Mouse (Mus musculus): ENCODE results near the gene Wdr44. TPM values are rescaled to one million over a fixed set of nuclear protein-coding genes. Genes with fewer than 3 reads are reported as not detected.

The Wdr44 gene
- 6.4 and 10.7 TPM in 2 replicates for polyA plus RNA-seq (2014; fragmentation: Nextera tagmentation; extraction: Ambion mirVana)

DNA sequence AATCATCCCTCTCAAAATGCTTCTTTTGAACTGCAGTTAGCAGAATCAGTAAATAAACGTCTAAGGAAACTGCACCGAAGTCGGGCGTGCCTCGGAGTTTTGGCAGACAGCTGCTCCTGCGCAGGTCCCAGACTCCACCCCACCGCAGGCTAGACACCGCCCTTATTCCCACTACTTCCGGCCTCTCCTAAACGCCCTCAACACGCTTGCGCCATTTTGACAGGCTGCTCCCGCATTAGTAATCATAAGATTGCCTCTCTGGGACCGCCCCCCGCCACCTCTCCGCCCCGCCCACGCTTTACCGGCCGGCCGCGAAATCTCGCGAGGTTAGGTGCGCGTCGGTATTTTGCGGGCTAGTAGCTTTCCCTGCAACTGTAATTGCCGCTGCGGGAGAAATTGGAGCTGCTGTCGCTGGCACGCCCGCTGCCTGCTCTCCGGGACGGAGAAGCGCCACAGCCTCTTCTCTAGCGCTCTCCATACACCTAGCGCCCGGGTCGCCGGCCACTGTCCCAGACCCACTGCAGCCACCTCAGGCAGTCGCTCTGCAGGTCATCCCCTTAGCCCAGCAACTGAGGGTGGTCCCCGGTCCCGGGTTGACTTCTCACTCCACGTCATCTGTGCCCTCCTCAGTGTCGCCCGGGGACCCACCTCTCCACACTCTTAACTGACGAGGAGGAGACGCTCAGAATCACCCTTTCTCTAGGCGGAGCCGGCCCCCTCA lies at the start of gene Wdr44:
Gene Wdr44 (plus strand): TSS at position 330 of the 721 bp plus-strand sequence.
- Histone ChIP-seq H3K27ac (ENCODE audit: low read depth, low read length) (peak within 1 kb of the TSS; percentile 47; the same call in 1 of the 2 replicates), H3K36me3 (ENCODE audit: control insufficient read depth, insufficient read depth, low read length) (no peaks in the 10 kb centered on the region), H3K27me3 (ENCODE audit: control insufficient read depth, insufficient read depth, low read length) (no peaks in the 10 kb centered on the region), H3K4me2 (replicated peaks; ENCODE audit: low read depth, low read length) (peak within 1 kb of the TSS; percentile 45), H3K4me3 (ENCODE audit: low read depth, low read length) (peak within 1 kb of the TSS; percentile 50), H3K9ac (ENCODE audit: low read depth, low read length) (peak within 1 kb of the TSS; percentile 59), H3K9me3 (ENCODE audit: control insufficient read depth, low read length) (no peaks in the 10 kb centered on the region), H3K4me1 (replicated peaks; ENCODE audit: control insufficient read depth, insufficient read depth, low read length) (no peaks in the 10 kb centered on the region)
- DNase-seq (ENCODE audit: low spot score) (peak; percentile 87), ATAC-seq (ENCODE audit: low FRiP score) (peak; percentile 100)
- 8% methylated on average over 51 of the region's 51 CpGs for WGBS

DNA sequence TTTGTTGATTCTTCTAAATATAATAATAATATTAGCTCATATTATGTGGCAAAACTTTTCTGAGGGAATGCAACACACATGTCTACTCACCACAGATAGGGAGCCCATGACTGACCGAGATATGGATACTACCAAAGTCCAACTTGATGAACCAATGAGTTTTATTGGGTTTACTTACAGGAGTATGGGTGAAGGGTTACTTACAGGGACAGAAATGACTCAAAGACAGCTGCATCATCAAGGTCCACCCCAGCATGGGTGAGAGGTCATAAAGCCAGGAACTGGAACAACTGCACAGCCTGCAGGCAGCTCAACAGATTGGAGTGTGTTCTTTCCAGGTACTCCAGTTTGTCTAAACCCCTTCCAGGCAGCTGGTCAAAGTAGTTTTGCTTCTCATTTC lies 44.5 kb upstream of the Wdr44 start:
- ATAC-seq (ENCODE audit: low FRiP score) (no peak), DNase-seq (ENCODE audit: low spot score) (no peak)
- 83% methylated on average over 1 of the region's 1 CpGs for WGBS
- Histone ChIP-seq H3K9ac (ENCODE audit: low read depth, low read length) (no peak overlapping the region), H3K9me3 (ENCODE audit: control insufficient read depth, low read length) (no peaks in the 10 kb centered on the region), H3K27me3 (ENCODE audit: control insufficient read depth, insufficient read depth, low read length) (no peaks in the 10 kb centered on the region), H3K36me3 (ENCODE audit: control insufficient read depth, insufficient read depth, low read length) (no peaks in the 10 kb centered on the region), H3K4me1 (replicated peaks; ENCODE audit: control insufficient read depth, insufficient read depth, low read length) (no peaks in the 10 kb centered on the region), H3K27ac (ENCODE audit: low read depth, low read length) (no peak overlapping the region), H3K4me2 (replicated peaks; ENCODE audit: low read depth, low read length) (no peak overlapping the region), H3K4me3 (ENCODE audit: low read depth, low read length) (no peak overlapping the region)

DNA sequence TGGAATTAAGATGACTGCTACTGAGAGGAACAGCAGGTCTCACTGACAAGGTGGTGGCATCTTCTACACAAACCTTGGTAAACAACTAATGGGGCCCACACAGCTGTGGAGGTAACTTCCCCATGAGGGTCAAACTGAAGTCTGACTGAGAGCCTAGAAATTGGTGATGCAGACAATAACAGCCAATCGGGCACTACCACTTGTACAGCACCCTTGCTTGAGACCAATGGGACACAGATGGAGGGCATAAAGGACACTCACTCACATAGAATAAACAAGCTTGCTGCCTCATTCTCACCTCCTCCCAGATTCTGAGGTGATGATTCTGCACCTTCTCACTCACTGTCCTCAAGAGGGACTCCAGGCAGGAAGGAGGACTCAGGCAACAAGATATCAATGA lies 30.6 kb upstream of the Wdr44 start:
- DNase-seq (ENCODE audit: low spot score), result no peak
- H3K9me3 ChIP-seq (ENCODE audit: control insufficient read depth, low read length), result no peaks in the 10 kb centered on the region

DNA sequence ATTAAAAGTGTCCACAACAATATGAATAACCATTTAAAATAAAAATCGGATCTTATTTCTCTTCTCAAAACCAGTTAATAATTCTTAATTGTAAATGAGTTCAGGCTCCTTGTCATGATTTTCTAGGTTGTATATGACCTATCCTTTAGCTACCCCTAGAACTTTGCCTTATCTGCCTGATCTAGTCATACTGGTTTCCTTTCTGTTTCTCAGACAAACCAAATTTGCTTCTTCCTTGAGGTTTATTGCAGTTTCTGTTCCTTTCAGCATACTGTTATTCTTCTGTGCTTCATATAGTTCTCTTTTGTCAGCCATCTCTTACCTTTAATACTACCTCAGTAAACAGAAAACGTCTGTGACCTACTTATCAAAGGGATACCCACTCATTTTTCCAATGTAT lies 19.7 kb upstream of the Wdr44 start:
- no peak for DNase-seq (ENCODE audit: low spot score)
- Histone ChIP-seq H3K27ac (ENCODE audit: low read depth, low read length) (no peak overlapping the region), H3K9me3 (ENCODE audit: control insufficient read depth, low read length) (no peaks in the 10 kb centered on the region), H3K4me3 (ENCODE audit: low read depth, low read length) (no peak overlapping the region), H3K9ac (ENCODE audit: low read depth, low read length) (no peak overlapping the region), H3K36me3 (ENCODE audit: control insufficient read depth, insufficient read depth, low read length) (no peaks in the 10 kb centered on the region), H3K4me2 (replicated peaks; ENCODE audit: low read depth, low read length) (no peak overlapping the region), H3K4me1 (replicated peaks; ENCODE audit: control insufficient read depth, insufficient read depth, low read length) (no peaks in the 10 kb centered on the region), H3K27me3 (ENCODE audit: control insufficient read depth, insufficient read depth, low read length) (no peaks in the 10 kb centered on the region)
- WGBS, result 77% methylated on average over 2 of the region's 2 CpGs
- no peak for ATAC-seq (ENCODE audit: low FRiP score)

More for the DNA sequence above, 30.6 kb upstream of the Wdr44 start:
- no peak for ATAC-seq (ENCODE audit: low FRiP score)
- no peak overlapping the region for H3K9ac ChIP-seq (ENCODE audit: low read depth, low read length)
- H3K4me1 ChIP-seq (replicated peaks; ENCODE audit: control insufficient read depth, insufficient read depth, low read length), result no peaks in the 10 kb centered on the region
- H3K27me3 ChIP-seq (ENCODE audit: control insufficient read depth, insufficient read depth, low read length), result no peaks in the 10 kb centered on the region
- H3K4me2 ChIP-seq (replicated peaks; ENCODE audit: low read depth, low read length), result no peak overlapping the region
- no peak overlapping the region for H3K4me3 ChIP-seq (ENCODE audit: low read depth, low read length)
- WGBS, result 100% methylated on average over 1 of the region's 1 CpGs
- H3K36me3 ChIP-seq (ENCODE audit: control insufficient read depth, insufficient read depth, low read length), result no peaks in the 10 kb centered on the region
- H3K27ac ChIP-seq (ENCODE audit: low read depth, low read length), result no peak overlapping the region

DNA sequence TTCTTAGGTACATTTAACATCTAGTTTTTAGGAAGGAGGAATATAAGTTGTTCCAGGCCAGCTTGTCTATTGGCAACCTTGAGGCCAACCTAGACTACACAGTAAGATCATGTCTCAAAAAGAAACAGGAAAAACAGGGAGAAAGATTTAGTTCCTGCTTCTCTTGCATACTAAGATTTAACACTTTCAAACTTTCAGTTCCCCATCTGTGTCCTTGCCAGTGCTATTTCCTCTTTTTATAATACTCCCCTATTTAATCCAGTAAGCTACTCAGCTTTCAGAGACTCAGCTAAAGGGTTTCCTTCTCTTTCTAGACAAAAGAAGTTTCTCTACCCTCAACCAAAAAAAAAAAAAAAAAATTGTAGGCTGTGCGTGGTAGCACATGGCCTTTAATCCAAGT lies 17.4 kb upstream of the Wdr44 start:
- ATAC-seq (ENCODE audit: low FRiP score), result no peak
- no peaks in the 10 kb centered on the region for H3K36me3 ChIP-seq (ENCODE audit: control insufficient read depth, insufficient read depth, low read length)
- DNase-seq (ENCODE audit: low spot score), result no peak
- H3K27me3 ChIP-seq (ENCODE audit: control insufficient read depth, insufficient read depth, low read length), result no peaks in the 10 kb centered on the region
- no peak overlapping the region for H3K4me2 ChIP-seq (replicated peaks; ENCODE audit: low read depth, low read length)
- 88% methylated on average over 1 of the region's 1 CpGs for WGBS
- H3K4me3 ChIP-seq (ENCODE audit: low read depth, low read length), result no peak overlapping the region
- no peak overlapping the region for H3K27ac ChIP-seq (ENCODE audit: low read depth, low read length)
- no peaks in the 10 kb centered on the region for H3K9me3 ChIP-seq (ENCODE audit: control insufficient read depth, low read length)
- no peak overlapping the region for H3K9ac ChIP-seq (ENCODE audit: low read depth, low read length)
- H3K4me1 ChIP-seq (replicated peaks; ENCODE audit: control insufficient read depth, insufficient read depth, low read length), result no peaks in the 10 kb centered on the region

DNA sequence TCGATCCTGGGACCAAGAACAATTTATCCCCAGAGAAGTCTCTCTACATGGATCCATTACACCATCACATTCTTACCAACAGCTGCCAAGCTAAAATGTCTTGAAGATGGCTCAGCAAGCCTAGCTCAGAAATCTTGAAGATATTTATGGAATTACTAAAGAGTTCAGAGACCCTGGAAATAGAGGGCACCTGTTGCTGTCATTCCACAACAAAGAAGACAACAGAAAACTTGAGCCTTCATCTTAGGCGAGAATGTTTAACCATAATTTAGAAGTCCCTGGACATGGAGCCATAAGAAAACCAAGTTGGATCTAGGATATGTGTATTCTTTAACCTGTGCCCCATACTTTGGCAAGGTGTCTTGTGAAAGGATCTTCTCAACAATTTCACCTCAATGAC lies 16.3 kb upstream of the Wdr44 start:
- DNase-seq (ENCODE audit: low spot score), result no peak
- no peaks in the 10 kb centered on the region for H3K4me1 ChIP-seq (replicated peaks; ENCODE audit: control insufficient read depth, insufficient read depth, low read length)
- no peak overlapping the region for H3K4me2 ChIP-seq (replicated peaks; ENCODE audit: low read depth, low read length)
- H3K27me3 ChIP-seq (ENCODE audit: control insufficient read depth, insufficient read depth, low read length), result no peaks in the 10 kb centered on the region
- no peak overlapping the region for H3K4me3 ChIP-seq (ENCODE audit: low read depth, low read length)
- H3K36me3 ChIP-seq (ENCODE audit: control insufficient read depth, insufficient read depth, low read length), result no peaks in the 10 kb centered on the region
- no peaks in the 10 kb centered on the region for H3K9me3 ChIP-seq (ENCODE audit: control insufficient read depth, low read length)
- no peak overlapping the region for H3K27ac ChIP-seq (ENCODE audit: low read depth, low read length)
- 74% methylated on average over 2 of the region's 2 CpGs for WGBS
- ATAC-seq (ENCODE audit: low FRiP score), result no peak
- H3K9ac ChIP-seq (ENCODE audit: low read depth, low read length), result no peak overlapping the region

DNA sequence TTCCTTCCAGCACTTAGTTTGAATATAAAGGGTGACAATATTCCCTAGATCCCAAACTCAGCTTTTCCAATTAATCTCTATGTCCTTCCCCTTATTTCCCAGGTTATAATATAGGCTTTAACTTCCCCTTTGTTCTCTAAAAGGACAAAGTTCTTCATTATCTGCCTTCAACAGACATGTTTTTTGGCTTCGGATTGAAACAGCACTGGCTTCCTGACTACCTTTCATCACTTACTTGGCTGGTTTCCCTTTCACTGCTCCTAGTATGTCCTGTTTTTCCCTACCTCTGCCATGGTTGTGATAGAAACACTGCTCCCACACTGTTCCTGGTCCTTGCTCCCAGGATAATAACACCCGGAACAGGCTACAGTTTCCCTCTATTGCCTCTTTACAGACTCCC lies 15.3 kb upstream of the Wdr44 start:
- ATAC-seq (ENCODE audit: low FRiP score), result no peak
- no peak overlapping the region for H3K9ac ChIP-seq (ENCODE audit: low read depth, low read length)
- H3K9me3 ChIP-seq (ENCODE audit: control insufficient read depth, low read length), result no peaks in the 10 kb centered on the region
- no peak overlapping the region for H3K27ac ChIP-seq (ENCODE audit: low read depth, low read length)
- no peaks in the 10 kb centered on the region for H3K36me3 ChIP-seq (ENCODE audit: control insufficient read depth, insufficient read depth, low read length)
- DNase-seq (ENCODE audit: low spot score), result no peak
- 78% methylated on average over 2 of the region's 2 CpGs for WGBS
- no peaks in the 10 kb centered on the region for H3K4me1 ChIP-seq (replicated peaks; ENCODE audit: control insufficient read depth, insufficient read depth, low read length)
- H3K27me3 ChIP-seq (ENCODE audit: control insufficient read depth, insufficient read depth, low read length), result no peaks in the 10 kb centered on the region
- H3K4me3 ChIP-seq (ENCODE audit: low read depth, low read length), result no peak overlapping the region
- no peak overlapping the region for H3K4me2 ChIP-seq (replicated peaks; ENCODE audit: low read depth, low read length)

DNA sequence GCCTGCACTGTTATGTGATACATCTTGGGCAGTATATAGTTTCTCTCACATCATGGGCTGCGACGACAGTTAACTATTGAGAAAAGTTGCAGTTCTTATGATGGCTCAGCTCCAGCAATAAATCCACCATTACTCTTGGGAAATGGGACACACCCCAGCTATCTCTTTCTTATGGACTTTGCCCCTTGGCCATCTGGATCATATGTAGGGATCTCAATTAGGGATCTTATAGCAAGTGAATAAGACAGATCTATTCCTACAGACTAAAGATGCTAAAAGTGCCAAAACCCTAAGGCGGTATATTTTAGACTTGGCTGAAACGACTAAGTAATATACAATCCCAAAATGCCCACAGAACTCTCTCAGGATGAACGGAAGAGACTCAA lies 522 bp upstream of the Wdr44 start:
- peak overlapping the region; percentile 31 for H3K4me2 ChIP-seq (replicated peaks; ENCODE audit: low read depth, low read length)
- WGBS, result 15% methylated on average over 5 of the region's 5 CpGs
- H3K36me3 ChIP-seq (ENCODE audit: control insufficient read depth, insufficient read depth, low read length), result no peaks in the 10 kb centered on the region
- no peak for DNase-seq (ENCODE audit: low spot score)
- no peaks in the 10 kb centered on the region for H3K9me3 ChIP-seq (ENCODE audit: control insufficient read depth, low read length)
- H3K9ac ChIP-seq (ENCODE audit: low read depth, low read length), result no peak overlapping the region
- peak; percentile 45 for ATAC-seq (ENCODE audit: low FRiP score)
- peak overlapping the region; percentile 14; the same call in 1 of the 2 replicates for H3K4me3 ChIP-seq (ENCODE audit: low read depth, low read length)
- H3K4me1 ChIP-seq (replicated peaks; ENCODE audit: control insufficient read depth, insufficient read depth, low read length), result no peaks in the 10 kb centered on the region
- H3K27ac ChIP-seq (ENCODE audit: low read depth, low read length), result no peak overlapping the region
- no peaks in the 10 kb centered on the region for H3K27me3 ChIP-seq (ENCODE audit: control insufficient read depth, insufficient read depth, low read length)

Measured in hindbrain, embryonic 11.5 days (tissue).